Mouse (Mus musculus) intestine, embryonic 14.5 days (tissue): ENCODE results near the gene Pou3f4. TPM values are rescaled to one million over a fixed set of nuclear protein-coding genes. Genes with fewer than 3 reads are reported as not detected.
A peak's percentile ranks its signal among the peaks of the same experiment; 100 is the strongest.

ENCODE experiments used
- ATAC-seq: fragments of 200-750 bp; cut with Nextera tagmentation; replicated peaks from 2 replicates; pipeline ENCODE4 v1.8.0; 2017; ENCODE audit warnings: low read depth, moderate number of reproducible peaks, moderate TSS enrichment, moderate library complexity; ENCODE audit not compliant: low FRiP score, low TSS enrichment
- DNase-seq: peaks from one replicate; pipeline ENCODE4 v3.0.0-alpha.2; 2018; ENCODE audit warnings: low spot score
- H3K27ac ChIP-seq: fragments of 300-500 bp; sonication (generic); 2 replicates; pipeline ENCODE4 v1.5.1; 2014; ENCODE audit warnings: low read depth, mild to moderate bottlenecking, control low read depth
- H3K27me3 ChIP-seq: fragments of 300-500 bp; sonication (generic); replicated peaks from 2 replicates; pipeline ENCODE4 v1.6.1; 2014; ENCODE audit warnings: low read length, control low read depth; ENCODE audit not compliant: control insufficient read depth, insufficient read depth
- H3K36me3 ChIP-seq: fragments of 300-500 bp; sonication (generic); 2 replicates; pipeline ENCODE4 v1.6.1; 2014; ENCODE audit warnings: low read length, control low read depth; ENCODE audit not compliant: control insufficient read depth, insufficient read depth
- H3K4me1 ChIP-seq: fragments of 300-500 bp; sonication (generic); replicated peaks from 2 replicates; pipeline ENCODE4 v1.6.1; 2014; ENCODE audit warnings: low read length, control low read depth, mixed read lengths; ENCODE audit not compliant: control insufficient read depth, insufficient read depth
- H3K4me2 ChIP-seq: fragments of 300-500 bp; sonication (generic); 2 replicates; pipeline ENCODE4 v1.6.1; 2014; ENCODE audit warnings: low read length
- H3K4me3 ChIP-seq: fragments of 300-500 bp; sonication (generic); 2 replicates; pipeline ENCODE4 v1.5.1; 2014; ENCODE audit warnings: low read depth, low read length, control low read depth, mixed read lengths
- H3K9ac ChIP-seq: fragments of 300-500 bp; sonication (generic); 2 replicates; pipeline ENCODE4 v1.6.1; 2014; ENCODE audit warnings: mild to moderate bottlenecking, low read length
- H3K9me3 ChIP-seq: fragments of 300-500 bp; sonication (generic); 2 replicates; pipeline ENCODE4 v1.6.1; 2016; ENCODE audit warnings: low read length, control low read depth; ENCODE audit not compliant: control insufficient read depth
- WGBS: fragments of 180-500 bp; shearing (Covaris S2); extraction: QIAGEN DNeasy Blood & Tissue Kit; methylation state at CpG from one replicate; pipeline ENCODE4 v1.1.7; 2014; 5-methylcytosine and 5-hydroxymethylcytosine counted together
- polyA plus RNA-seq: library from polyadenylated mRNA; unstranded; fragments of >200 nt; fragmentation: Nextera tagmentation; extraction: Ambion mirVana; gene quantifications from 2 replicates; pipeline ENCODE4 v1.2.1, GENCODE M21; 2014

Gene Pou3f4
- polyA plus RNA-seq, 1 experiment from 2014 or later: 0.27 TPM

DNA sequence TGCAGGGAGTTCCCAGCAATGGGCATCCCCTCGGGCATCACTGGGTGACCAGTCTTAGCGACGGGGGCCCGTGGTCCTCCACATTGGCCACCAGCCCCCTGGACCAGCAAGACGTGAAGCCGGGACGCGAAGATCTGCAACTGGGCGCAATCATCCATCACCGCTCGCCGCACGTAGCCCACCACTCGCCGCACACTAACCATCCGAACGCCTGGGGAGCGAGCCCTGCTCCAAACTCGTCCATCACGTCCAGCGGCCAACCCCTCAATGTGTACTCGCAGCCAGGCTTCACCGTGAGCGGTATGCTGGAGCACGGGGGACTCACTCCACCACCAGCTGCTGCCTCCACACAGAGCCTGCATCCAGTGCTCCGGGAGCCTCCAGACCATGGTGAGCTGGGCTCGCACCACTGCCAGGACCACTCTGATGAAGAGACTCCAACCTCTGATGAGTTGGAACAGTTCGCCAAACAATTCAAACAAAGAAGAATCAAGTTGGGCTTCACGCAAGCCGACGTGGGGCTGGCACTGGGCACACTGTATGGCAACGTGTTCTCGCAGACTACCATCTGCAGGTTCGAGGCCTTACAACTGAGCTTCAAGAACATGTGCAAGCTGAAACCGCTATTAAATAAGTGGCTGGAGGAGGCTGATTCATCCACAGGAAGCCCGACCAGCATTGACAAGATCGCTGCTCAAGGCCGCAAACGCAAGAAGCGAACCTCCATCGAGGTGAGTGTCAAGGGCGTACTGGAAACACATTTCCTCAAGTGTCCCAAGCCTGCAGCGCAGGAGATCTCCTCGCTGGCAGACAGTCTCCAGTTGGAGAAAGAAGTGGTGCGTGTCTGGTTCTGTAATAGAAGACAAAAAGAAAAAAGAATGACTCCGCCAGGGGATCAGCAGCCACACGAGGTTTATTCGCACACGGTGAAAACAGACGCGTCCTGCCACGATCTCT, 790 bp downstream of the Pou3f4 start:
- peak; percentile 64 for ATAC-seq
- H3K27ac ChIP-seq: no peak overlapping the region
- H3K4me3 ChIP-seq: peak overlapping the region; percentile 33
- H3K27me3 ChIP-seq: peaks cover 23% of the 10 kb centered on the region
- H3K9ac ChIP-seq: no peak overlapping the region
- peak; percentile 57 for DNase-seq
- 15% methylated on average over 52 of the region's 52 CpGs for WGBS
- no peaks in the 10 kb centered on the region for H3K36me3 ChIP-seq
- H3K9me3 ChIP-seq: no peaks in the 10 kb centered on the region
- no peaks in the 10 kb centered on the region for H3K4me1 ChIP-seq
- H3K4me2 ChIP-seq: peak overlapping the region; percentile 54

DNA sequence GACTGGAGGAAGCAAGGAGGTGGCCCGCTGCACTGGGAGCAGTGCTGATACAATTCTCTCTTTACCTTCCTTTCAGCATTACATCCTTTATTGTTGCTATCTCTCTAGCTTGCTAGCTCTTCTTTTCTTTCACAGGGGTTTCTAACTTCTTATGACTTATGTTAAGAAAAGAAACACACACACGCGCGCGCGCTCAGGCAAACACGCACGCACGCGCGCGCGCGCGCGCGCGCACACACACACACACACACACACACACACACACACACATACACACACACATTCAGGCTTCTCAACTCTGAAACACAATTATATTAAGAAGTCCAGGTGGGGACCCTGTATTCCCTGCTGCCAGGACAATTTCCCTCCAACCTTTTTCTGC, 1.5 kb downstream of the Pou3f4 start:
- Histone ChIP-seq H3K9me3 (no peaks in the 10 kb centered on the region), H3K4me2 (peak overlapping the region; percentile 54), H3K9ac (no peak overlapping the region), H3K27ac (no peak overlapping the region), H3K36me3 (no peaks in the 10 kb centered on the region), H3K4me3 (peak overlapping the region; percentile 33; the same call in 1 of the 2 replicates), H3K4me1 (no peaks in the 10 kb centered on the region), H3K27me3 (peaks cover 23% of the 10 kb centered on the region)
- 24% methylated on average over 18 of the region's 18 CpGs for WGBS
- DNase-seq (no peak), ATAC-seq (no peak)

DNA sequence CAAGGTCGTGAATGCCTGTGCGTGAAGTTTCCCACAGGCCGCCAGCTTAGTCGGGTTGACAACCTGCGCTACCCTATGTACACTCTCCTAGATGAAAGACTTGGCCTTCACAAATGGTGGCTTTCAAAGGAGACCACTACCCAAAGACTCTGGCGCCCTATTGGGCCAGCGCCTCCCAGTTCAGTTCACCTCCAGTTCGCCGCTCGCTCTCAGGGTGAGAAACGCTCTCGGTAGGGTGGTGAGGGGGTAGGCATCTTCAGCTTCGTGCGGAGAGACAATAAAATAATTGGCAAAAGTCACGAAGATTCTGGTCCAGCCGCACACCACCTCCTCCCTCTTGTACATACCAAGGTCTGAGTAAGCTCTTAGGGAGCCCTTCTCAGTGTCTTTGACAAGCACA, 2.5 kb downstream of the Pou3f4 start:
- DNase-seq (peak; percentile 53), ATAC-seq (no peak)
- H3K36me3 ChIP-seq: no peaks in the 10 kb centered on the region
- WGBS: 12% methylated on average over 16 of the region's 16 CpGs
- H3K27ac ChIP-seq: no peak overlapping the region
- no peaks in the 10 kb centered on the region for H3K4me1 ChIP-seq
- peak overlapping the region; percentile 6; the same call in 1 of the 2 replicates for H3K4me3 ChIP-seq
- no peak overlapping the region for H3K9ac ChIP-seq
- H3K9me3 ChIP-seq: no peaks in the 10 kb centered on the region
- peaks cover 23% of the 10 kb centered on the region for H3K27me3 ChIP-seq
- peak overlapping the region; percentile 25 for H3K4me2 ChIP-seq

DNA sequence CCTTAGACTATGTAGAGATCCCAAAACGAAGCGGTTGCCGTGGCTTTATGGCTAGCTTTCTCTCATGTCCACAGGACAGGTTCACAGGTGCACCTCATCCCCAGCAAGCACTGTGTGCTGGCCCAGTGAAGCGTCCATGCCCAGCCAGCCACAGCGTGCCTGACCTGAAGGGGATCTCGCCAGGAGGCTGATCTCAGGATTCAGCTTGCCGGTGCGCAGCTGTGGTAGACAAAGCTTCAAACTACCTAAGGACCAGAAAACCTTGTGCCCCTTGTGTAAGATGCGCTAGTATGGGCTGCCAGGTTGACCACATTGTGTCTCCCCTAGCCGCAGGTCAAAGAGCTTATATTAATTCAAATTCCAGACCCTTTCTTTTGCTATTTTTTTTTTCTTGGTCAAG, 3.1 kb downstream of the Pou3f4 start:
- ATAC-seq (no peak), DNase-seq (no peak)
- H3K4me3 ChIP-seq: no peak overlapping the region
- no peaks in the 10 kb centered on the region for H3K4me1 ChIP-seq
- no peak overlapping the region for H3K9ac ChIP-seq
- no peak overlapping the region for H3K27ac ChIP-seq
- no peaks in the 10 kb centered on the region for H3K9me3 ChIP-seq
- WGBS: 11% methylated on average over 10 of the region's 10 CpGs
- peaks cover 23% of the 10 kb centered on the region for H3K27me3 ChIP-seq
- no peaks in the 10 kb centered on the region for H3K36me3 ChIP-seq
- H3K4me2 ChIP-seq: 0 out of 2 replicates have a peak overlapping the region, but pooled peaks have one; percentile 25

DNA sequence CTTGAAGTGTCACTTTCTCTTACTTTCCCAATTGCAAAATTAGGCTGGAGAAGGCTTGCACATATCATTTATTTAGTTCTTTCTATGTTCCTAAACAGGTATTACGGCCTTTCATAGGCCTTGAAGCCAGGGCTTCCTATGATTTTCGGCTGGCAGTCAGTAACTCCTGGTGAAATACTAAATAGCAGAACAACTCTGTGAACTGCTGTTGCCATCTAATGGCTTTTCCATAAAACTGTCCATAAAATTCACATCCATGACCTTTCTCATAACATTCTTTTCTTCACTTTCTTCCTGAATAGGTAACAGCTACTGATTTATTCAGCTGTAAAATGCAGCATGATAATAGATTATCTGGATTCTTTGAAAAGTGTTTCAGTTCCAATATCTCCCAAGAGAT, 23.4 kb downstream of the Pou3f4 start:
- ATAC-seq: no peak
- Histone ChIP-seq H3K36me3 (no peaks in the 10 kb centered on the region), H3K9me3 (no peaks in the 10 kb centered on the region), H3K4me2 (no peak overlapping the region), H3K27me3 (no peaks in the 10 kb centered on the region), H3K4me1 (no peaks in the 10 kb centered on the region), H3K9ac (no peak overlapping the region), H3K27ac (no peak overlapping the region), H3K4me3 (no peak overlapping the region)
- no peak for DNase-seq
- WGBS: 70% methylated on average over 2 of the region's 2 CpGs

DNA sequence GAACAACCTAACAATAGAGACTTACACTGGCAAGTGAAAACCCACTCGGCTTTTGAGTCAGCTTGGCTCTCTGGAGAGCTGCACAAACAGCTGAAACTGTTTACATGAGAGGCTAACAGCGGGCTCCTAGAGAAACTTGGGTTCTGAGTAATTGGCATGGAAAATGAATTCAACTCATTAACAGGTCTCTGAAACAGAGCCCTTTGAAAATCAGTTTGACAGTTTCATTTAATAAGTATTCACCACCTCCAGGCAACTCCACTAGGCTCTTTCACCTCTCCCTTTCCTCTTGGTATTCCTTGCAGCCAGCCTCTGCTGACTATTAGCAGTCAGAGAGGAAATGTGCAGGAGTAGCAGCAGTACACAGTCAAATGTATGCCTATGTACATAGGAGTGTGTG, 37.2 kb downstream of the Pou3f4 start:
- ATAC-seq: no peak

More for the DNA sequence above, 37.2 kb downstream of the Pou3f4 start:
- H3K9ac ChIP-seq: no peak overlapping the region
- H3K9me3 ChIP-seq: no peaks in the 10 kb centered on the region
- H3K36me3 ChIP-seq: no peaks in the 10 kb centered on the region
- no peak overlapping the region for H3K4me2 ChIP-seq
- H3K27me3 ChIP-seq: no peaks in the 10 kb centered on the region
- 58% methylated on average over 2 of the region's 2 CpGs for WGBS
- no peaks in the 10 kb centered on the region for H3K4me1 ChIP-seq
- no peak overlapping the region for H3K4me3 ChIP-seq
- no peak for DNase-seq
- no peak overlapping the region for H3K27ac ChIP-seq
